Mouse (Mus musculus): Measurements from ENCODE around the gene Rps27l. TPM values are rescaled to one million over a fixed set of nuclear protein-coding genes. Genes with fewer than 3 reads are reported as not detected.

Rps27l gene
- total RNA-seq, 2 experiments from 2014 or later, result 34.0 to 34.9 TPM

DNA sequence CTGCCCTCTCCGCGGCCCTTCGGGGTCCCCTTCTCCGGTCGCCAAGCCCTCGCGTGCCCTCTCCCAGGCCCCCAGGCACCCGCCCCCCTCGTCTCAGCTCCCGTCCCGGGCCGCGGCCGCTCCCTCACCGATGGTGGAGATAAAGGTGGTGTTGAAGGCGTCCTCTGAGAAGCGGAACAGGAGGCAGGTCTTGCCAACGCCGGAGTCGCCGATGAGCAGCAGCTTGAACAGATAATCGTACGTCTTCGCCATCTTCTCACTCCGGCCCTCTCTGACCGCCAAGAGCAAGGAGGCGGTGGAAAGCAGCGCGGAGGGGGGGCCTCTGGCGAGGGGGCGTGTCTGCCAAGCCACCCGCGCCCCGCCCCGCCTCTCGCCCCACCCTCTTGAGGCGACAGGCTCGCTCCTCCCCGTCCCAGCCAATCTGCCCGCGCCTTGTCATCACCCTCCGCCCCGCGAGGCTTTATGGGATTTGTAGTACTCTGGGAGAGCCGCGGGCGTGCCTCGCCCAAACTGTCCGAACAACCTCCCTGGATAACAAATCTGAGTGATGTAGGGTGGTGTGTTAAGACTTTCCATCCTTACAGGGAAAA is 26.4 kb upstream of the Rps27l start, which contains the start of gene Rab8b:
Gene Rab8b, minus strand, starts transcription at position 306 of the 590 bp plus-strand sequence.
- intact Hi-C loops (cut with DNase I), result loop anchor here (1.0 to 5.0 kb wide), 3 partner anchors 42 to 85 kb away; partner anchors contain the start of genes Aph1c and Lactb

DNA sequence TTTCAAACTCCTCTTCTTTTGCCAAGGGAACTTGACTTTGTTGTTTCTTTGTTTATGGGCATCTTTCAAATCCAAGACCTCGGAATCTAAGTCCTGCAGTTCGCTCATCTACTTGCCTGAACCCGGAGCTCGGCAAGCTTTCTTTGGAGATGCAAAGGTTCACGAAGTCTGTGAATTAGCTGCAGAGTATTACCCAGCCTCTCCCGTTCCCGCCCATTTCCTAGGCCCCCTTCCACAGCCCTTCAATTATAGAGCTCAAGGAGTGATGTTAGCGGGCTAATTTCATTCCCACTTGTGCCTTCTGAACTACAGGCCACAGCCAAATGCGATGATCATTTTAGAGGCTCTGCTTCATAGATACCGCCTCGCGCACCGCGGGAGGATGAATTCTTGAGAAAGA is 25.9 kb upstream of the Rps27l start:
- intact Hi-C loops (cut with DNase I), result loop anchor here (1.0 to 10.0 kb wide), 4 partner anchors 43 to 275 kb away; partner anchors contain the start of genes Aph1c and Lactb
- DNase-seq (ENCODE audit: low spot score in 2 of 2), result no peak

More for the DNA sequence above, 26.4 kb upstream of the Rps27l start, which contains the start of gene Rab8b:
- peak; percentile 95 to 98 for DNase-seq (ENCODE audit: low spot score in 2 of 2)

DNA sequence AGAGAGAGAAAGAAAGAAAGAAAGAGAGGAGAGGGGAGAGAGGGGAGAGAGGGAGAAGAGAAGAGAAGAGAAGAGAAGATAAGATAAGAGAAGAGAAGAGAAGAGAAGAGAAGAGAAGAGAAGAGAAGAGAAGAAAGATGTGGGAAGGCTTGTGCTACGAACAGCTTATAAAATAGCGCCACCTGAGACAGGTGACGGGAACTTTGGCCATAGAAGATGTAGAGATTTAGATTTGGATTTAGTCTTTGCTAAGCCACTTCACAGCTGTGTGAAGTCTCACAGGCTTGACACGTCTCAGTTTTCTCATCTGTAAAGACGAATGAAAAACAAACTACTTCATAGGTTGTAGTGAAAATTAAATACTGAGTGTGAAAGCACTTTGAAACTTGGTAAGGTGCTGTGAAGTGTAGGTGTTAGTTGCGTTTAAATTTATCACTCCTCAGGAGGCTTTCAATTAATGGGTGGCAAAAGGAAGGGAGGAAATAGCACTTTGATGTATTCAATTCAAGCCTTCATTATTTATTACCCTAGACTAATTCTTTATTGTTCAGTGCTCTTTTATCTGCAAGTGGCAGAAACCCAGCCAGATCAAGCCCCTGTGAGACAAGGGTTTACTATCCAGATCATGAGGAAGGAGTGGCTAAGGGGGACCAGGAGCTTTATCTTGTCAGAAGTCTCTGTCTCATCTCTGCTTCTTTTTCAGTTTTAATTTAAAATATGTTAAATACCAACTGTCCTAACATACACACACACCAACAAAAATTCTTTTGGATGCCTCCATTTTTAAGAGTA is 25.2 kb upstream of the Rps27l start:
- no peak for DNase-seq (ENCODE audit: low spot score in 2 of 2)
- intact Hi-C loops (cut with DNase I), result loop anchor here (10.0 kb wide), 1 partner anchor 276 kb away; no protein-coding TSS in a partner anchor

DNA sequence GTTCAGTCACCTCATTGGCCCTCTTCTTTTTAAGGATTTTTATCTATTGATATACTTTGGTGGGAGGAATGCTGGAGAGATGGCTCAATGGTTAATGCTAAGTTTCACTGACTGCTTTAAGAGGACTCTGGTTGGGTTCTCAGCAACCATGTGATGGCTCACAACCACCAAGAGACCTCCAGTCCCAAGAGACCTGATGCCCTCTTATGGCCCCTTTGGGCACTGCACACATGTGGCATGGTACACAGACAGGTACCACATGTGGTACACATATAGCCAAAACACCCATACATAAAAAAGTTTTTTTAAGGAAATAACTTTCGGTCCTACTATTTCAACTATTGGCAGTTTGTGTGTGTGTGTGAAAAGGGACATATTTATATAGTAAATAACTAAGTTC is 23.8 kb upstream of the Rps27l start:
- intact Hi-C loops (cut with DNase I), result loop anchor here (10.0 kb wide), 1 partner anchor 277 kb away; no protein-coding TSS in a partner anchor
- no peak for DNase-seq (ENCODE audit: low spot score in 2 of 2)

DNA sequence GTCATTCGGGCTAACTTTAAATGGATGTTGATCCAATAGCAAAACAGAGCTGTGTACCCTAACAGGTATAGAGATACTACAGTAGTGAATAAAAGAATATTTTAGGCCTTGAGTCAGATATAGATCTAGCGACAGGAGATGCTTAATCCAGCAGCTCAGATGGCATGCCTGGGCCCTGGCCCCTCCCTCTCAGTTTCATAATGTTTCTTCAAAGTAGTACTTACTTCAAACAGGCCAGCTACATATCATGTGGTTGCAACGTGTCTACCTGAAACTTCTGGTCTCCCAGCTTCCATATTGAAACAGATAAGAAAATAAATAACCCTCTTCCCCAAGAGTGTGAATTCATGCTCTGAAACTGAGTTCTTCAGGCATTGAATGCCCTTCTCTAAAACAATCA is 20.0 kb upstream of the Rps27l start:
- DNase-seq (ENCODE audit: low spot score in 2 of 2), result no peak
- intact Hi-C loops (cut with DNase I), result loop anchor here (10.0 kb wide), 1 partner anchor 281 kb away; no protein-coding TSS in a partner anchor

DNA sequence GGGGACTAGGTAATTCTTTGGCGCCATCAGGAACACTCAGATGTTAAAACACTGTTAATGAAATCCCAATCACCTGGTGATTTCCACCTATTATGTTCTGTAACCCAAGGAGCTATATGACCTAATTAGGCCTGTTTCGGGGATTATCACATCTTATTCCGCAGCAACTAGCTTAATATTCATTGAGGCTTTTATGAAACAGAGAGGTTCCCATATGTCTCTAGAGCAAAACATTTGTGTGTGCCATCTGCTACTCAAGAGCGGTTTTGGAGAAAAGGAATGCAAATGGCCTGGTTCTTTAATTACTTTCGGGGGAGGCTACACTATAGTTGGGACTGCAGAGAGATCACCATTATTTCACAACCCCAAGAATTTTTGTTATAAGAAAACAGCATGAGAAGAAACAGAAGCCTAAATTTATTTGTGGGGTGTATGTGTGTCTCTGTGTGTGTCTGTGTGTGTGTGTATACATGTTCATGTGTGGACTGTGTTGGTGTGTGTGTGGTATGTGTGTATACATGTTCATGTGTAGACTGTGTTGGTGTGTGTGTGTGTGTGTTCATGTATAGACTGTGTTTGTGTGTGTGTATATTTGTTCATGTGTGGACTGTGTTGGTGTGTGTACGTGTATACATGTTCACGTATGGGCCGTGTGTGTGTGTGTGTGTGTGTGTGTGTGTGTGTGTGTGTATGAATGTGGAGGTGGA is 18.0 kb upstream of the Rps27l start:
- intact Hi-C loops (cut with DNase I), result loop anchor here (10.0 kb wide), 1 partner anchor 283 kb away; no protein-coding TSS in a partner anchor
- DNase-seq (ENCODE audit: low spot score in 2 of 2), result peak; percentile 48 to 63

- intact Hi-C loops (cut with DNase I), result no loop called here
These were observed 15.5 kb upstream of the Rps27l start for GRCm38 (mm10) chr9:66930351-66930750.

GRCm38 (mm10) chr9:66933869-66934808 is 11.7 kb upstream of the Rps27l start:
- intact Hi-C loops (cut with DNase I), result no loop called here
- DNase-seq (ENCODE audit: low spot score in 2 of 2), result no peak

More at GRCm38 (mm10) chr9:66930351-66930750, 15.5 kb upstream of the Rps27l start:
- no peak for DNase-seq (ENCODE audit: low spot score in 2 of 2)

DNA sequence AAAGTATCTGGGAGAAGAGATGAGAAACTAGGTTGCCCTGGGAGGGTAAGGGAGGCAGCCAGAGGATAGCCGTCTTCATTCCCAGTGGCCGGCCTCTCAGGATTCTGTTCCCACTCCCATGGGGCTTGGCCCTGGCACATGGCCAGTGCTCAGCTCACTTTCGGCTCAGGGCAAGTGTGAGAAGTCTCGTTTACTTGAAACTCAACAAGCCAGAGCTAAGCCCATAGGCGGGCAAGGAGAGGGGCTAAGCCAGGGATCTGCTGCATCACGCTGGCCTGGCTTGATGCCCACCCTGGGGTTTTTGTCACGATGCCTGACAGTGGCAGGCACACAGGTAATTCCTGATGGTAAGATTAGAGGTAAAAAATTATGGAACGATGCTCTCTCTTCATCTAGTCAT is 8.4 kb upstream of the Rps27l start:
- no peak for DNase-seq (ENCODE audit: low spot score in 2 of 2)

DNA sequence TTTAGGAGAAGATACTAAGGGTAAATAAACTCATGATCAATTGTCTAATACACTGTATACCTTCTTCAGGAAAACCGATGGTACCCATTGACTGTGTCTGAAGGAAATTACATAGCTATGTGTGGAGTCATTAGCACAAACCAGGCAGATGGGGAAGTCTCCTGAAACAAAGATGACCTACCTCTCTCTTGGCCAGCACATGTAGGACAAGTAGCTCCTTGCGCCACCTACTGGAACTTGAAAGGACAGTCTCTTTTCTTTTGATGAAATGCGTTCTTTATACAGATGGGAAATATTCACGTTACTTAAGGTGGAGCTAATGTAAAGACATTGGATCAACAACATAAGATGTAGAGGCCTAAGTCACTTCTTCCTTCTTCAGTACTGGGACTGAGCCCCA is 7.0 kb upstream of the Rps27l start:
- intact Hi-C loops (cut with DNase I), result loop anchor here (5.0 kb wide), 2 partner anchors 77 to 107 kb away; partner anchors contain the start of gene Aph1c

More for the DNA sequence above, 8.4 kb upstream of the Rps27l start:
- intact Hi-C loops (cut with DNase I), result loop anchor here (5.0 kb wide), 2 partner anchors 75 to 105 kb away; partner anchors contain the start of gene Aph1c

GRCm38 (mm10) chr9:66945161-66945560 is 725 bp upstream of the Rps27l start:
- DNase-seq (ENCODE audit: low spot score in 2 of 2), result no peak
- intact Hi-C loops (cut with DNase I), result no loop called here

More for the DNA sequence above, 7.0 kb upstream of the Rps27l start:
- peak; percentile 46 to 64 for DNase-seq (ENCODE audit: low spot score in 2 of 2)

DNA sequence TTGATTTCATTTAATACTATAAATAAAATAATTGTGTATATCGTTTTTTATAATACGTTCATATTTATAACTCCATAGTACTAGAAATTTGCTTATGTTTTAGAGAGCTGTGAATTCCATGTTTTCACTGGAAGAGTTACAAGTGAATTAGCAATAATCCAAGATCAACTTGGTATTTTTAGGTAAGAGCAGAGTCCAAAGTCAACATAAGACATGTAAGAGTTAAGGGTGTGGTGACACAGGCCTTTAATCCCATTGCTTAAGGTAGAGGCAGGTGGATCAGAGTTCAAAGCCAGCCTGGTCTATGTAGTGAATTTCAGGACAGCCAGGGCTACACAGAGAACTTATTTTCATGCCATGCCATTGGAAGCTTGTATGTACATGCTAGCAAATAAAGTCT is 2.6 kb downstream of the Rps27l start:
- DNase-seq (ENCODE audit: low spot score in 2 of 2), result no peak
- intact Hi-C loops (cut with DNase I), result no loop called here

DNA sequence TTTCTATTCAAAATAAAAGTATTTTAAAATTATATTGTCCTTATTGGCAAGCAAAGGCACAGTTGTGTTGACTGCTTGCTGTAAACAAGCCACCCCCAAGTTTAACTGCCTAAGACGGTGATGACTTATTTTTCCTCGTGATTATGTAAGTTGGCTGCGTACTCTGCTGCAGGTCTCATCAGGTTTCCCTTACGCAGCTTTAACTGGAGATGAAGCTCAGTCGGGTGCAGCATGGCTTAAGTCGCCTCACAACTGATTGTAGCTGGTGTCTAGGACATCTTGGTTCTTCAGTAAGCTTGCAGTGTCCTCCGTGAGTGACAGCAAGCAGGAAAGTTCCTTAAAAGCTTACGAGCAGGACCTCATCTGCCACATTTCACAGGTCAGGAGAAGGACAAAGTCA is 6.4 kb downstream of the Rps27l start:
- no peak for DNase-seq (ENCODE audit: low spot score in 2 of 2)
- intact Hi-C loops (cut with DNase I), result no loop called here

GRCm38 (mm10) chr9:66952886-66953285 is 7.0 kb downstream of the Rps27l start:
- intact Hi-C loops (cut with DNase I), result no loop called here
- no peak for DNase-seq (ENCODE audit: low spot score in 2 of 2)

DNA sequence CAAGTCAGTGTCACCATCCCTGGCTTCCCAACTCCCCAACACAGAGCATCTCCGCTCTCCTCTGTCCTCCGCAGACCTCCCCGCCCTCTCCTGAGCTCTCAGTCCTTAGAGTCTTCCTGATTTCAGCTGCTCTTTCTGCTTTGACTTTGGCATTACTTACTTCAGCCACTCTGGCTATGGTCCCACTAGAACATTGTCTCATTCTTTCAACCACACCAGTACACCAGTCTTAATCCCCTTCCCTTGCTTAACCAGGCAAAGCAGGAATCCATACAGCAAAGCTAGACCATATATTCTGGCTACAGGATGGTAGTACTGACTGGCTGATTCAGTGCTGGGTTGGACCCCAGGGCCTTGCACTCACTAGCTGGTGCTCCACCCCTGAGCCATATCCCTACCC is 11.6 kb downstream of the Rps27l start:
- intact Hi-C loops (cut with DNase I), result no loop called here
- DNase-seq (ENCODE audit: low spot score in 2 of 2), result no peak

GRCm38 (mm10) chr9:66961478-66961877 is 15.6 kb downstream of the Rps27l start:
- peak in 1 of 2 experiments; percentile 55 for DNase-seq (ENCODE audit: low spot score in 2 of 2)
- intact Hi-C loops (cut with DNase I), result no loop called here

DNA sequence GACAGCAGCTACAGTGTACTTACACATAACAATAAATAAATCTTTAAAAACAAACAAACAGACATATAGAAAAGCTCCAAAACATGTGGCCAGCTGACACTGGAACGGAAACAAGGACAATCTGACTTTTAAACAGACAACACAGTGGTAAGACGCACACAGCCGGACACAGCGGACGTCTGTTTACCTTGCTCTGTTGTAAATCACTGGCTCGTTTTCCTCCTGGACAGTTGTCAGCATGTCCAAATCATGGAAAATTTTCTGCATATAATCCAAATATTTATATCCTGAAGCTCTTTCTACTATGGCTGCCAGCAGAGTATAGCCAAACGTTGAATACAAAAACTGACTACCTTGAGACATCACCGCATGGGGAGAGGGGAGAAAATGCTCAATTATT is 21.6 kb downstream of the Rps27l start:
- intact Hi-C loops (cut with DNase I), result no loop called here
- no peak for DNase-seq (ENCODE audit: low spot score in 2 of 2)

DNA sequence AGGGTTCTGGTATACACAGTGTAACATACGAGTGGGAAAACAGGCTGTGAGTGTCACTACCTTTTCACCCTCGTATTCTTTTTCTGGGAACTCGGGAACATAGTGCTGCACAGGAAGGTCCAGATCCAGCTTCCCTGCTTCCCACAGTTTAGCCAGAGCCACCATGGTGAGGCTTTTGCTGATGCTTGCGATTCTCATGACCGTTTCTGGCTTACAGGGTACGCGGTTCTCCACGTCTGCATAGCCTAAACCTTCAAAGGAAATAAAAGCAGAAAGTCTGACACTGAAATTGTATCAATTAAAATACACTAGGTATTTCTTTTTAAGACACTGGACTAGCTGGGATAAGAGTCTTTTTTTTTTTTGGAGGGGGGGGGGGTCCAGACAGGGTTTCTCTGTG is 25.2 kb downstream of the Rps27l start:
- DNase-seq (ENCODE audit: low spot score in 2 of 2), result no peak
- intact Hi-C loops (cut with DNase I), result no loop called here

Measured in left cerebral cortex, postnatal 25 days (tissue).